Mouse (Mus musculus): ENCODE data around the gene Rpgrip1l. TPM values are rescaled to one million over a fixed set of nuclear protein-coding genes. Genes with fewer than 3 reads are reported as not detected.

The Rpgrip1l gene
- polyA plus RNA-seq, 1 experiment from 2014 or later: 8.7 TPM

DNA sequence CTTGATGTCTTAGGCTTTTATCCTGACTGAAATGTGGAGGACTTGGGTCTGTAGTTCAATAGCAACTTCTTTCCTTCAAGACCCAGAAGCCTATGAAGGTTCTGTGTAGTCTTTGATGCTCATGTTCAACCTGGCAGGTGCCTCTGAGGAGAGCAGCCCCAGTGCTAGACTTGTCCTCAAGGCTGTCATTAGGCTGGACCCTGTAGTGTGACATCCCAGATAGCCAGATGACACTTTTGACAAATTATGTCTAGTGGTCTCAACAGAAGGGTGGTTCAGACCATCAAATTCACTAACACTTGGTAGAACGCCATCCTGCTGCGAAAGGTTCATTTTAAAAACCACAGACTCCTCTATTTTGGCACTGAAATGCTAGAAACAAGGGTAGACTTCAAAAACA lies 100.1 kb downstream of the Rpgrip1l start:
- DNase-seq (ENCODE audit: low spot score): no peak

- no peak for DNase-seq (ENCODE audit: low spot score)
These were observed 103.4 kb downstream of the Rpgrip1l start for GRCm38 (mm10) chr8:91209658-91210057.

DNA sequence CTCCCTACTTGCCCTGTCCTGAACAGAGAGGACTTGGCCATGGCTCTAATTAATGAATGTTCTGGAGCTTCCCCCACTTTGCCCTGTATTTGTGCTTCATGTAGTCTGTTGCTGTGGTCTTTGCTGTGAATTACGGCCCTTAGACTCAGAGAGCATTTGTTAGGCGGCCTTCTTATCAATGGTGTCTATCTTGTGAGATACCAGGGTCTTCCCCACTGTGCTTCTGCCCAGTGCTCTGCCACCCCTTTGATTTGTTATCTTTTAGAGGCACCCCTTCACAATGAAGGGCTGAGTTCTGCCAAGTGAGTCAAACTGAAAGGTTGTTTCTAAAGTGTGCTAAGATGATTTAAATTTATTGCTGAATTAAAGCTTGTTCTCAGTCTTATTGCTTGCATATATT lies 105.4 kb downstream of the Rpgrip1l start:
- DNase-seq (ENCODE audit: low spot score): no peak

DNA sequence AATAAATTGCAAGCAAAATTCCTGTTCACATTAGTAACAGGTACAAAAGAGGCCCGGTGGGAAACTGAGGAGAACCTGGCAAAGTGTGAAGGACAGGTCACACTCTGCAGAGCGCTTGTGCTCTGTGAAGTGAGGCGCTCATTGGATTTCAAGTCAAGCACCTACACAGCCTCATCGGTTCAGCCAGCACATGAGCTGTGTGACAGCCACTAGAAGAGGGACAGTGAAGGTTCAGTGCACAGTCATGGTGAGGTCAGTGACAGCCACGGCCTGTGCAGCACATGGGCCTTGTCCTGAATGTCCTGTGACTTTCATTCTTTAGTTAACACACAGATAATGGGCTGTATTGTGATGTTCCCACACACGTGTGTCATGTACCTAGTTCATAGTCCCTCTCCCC lies 107.2 kb downstream of the Rpgrip1l start:
- no peak for DNase-seq (ENCODE audit: low spot score)

- DNase-seq (ENCODE audit: low spot score): no peak
These were observed 111.9 kb downstream of the Rpgrip1l start for GRCm38 (mm10) chr8:91201184-91201583.

DNA sequence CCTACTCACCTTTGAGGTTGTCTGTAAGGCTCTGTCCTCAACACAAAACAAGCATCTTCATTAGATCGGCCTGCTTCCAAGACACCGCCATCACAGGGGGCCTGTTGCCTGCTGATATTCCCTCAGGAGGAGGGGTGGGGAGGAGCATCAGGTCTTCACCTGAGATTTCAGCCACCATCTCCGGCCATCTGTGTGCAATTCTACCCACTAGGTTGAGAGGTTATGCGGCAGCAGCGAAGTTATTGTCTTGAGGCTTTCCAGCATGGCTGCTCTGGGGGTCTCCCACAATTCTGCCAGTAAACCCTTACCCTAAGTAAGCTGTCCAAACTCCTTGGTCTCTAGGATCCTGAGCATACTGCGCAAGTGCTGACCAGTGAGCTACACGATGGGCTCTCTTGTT lies 113.2 kb downstream of the Rpgrip1l start, which contains the start of gene Aktip:
TSS of gene Aktip (minus strand) at position 101 of the 400 bp plus-strand sequence.
- no peak for DNase-seq (ENCODE audit: low spot score)

DNA sequence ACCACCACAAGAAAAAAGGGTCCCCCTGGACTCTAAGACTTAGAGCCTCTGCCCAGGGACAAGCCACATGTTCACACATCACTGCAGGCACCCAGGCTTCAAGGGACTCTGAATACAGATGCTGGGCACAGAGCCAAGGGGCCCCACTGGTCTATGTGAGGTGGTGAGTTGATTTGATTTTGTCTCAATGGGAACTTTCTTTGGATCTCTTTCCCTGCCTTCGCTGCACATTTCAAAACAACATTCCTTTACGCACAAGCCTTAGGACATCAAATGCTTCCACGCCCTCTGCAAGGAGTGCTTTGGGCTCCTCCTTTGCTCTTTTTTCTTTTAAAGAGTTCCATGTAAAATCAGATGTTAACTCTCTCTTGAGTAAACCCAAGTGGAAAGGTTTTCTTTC lies 115.0 kb downstream of the Rpgrip1l start:
- no peak for DNase-seq (ENCODE audit: low spot score)

- DNase-seq (ENCODE audit: low spot score): peak; percentile 14
These were observed 115.8 kb downstream of the Rpgrip1l start for GRCm38 (mm10) chr8:91197233-91197632.

- DNase-seq (ENCODE audit: low spot score): peak; percentile 17
These were observed 116.4 kb downstream of the Rpgrip1l start for GRCm38 (mm10) chr8:91196661-91197060.

- no peak for DNase-seq (ENCODE audit: low spot score)
These were observed 119.0 kb downstream of the Rpgrip1l start for GRCm38 (mm10) chr8:91194081-91194480.

GRCm38 (mm10) chr8:91192941-91193340 lies 120.1 kb downstream of the Rpgrip1l start:
- no peak for DNase-seq (ENCODE audit: low spot score)

DNA sequence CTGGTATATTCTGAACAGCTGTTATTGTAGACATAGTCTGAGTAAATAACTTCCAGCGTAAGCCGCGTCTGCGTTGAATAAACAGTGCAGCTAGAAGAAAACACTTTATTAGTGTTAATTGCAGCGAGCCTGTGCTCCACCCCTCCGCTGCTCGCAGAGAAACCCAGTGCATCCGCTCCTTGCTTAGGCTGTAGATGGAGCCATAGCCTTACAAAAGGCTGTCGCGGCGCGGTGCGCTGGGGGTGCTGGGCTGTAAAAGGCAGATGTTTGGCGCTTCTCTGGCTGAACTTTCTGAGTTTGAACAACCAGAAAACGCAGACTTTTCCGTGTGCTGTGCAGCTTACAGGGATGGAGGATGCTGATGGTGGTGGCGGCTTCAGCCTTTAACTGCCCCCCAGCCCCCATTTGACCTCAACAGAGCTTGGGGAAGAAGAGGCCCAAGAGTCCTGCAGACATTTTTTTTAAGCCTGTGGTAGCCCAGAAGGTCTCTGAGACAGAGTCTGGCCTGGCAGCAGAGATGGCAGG lies 122.2 kb downstream of the Rpgrip1l start:
- peak; percentile 82 for DNase-seq (ENCODE audit: low spot score)

DNA sequence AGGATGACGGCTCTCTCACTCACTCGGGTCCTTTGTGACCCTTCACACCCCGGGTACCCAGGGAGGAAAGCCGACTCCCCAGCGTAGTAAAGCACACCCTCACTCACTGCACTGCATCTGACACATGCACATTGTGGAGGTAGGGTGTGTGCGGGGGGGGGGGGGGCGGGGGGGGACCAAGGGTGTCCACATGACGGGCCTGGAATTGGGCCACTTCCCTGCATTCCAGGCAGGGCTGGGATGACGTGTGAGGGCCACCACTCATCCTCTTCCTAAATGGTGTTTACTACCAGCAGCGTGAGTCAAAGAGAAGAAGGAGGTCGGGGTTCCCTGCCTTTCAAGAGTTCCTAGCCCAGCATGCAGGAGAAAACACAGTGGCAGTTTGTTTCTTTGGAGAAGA lies 124.9 kb downstream of the Rpgrip1l start:
- DNase-seq (ENCODE audit: low spot score): no peak

- DNase-seq (ENCODE audit: low spot score): peak; percentile 64
These were observed 126.7 kb downstream of the Rpgrip1l start for GRCm38 (mm10) chr8:91186372-91186771.

DNA sequence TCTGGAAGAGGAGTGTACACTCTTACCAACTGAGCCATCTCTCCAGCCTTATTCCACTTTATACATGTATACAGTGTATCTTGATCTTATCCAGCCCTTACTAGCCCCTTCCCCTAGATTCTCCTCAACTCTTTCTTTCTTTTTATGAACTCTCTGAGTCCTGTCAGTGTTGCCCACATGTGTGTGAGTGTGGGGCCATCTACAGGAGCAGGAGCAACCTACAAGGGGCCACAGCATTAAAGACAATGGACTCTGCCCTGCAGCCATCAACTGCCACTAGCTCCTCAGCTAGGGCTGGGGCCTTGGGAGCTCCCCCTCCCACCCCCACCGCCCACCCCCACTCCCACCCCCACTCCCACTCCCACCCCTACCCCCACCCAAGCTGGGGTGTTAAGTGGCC lies 135.4 kb downstream of the Rpgrip1l start:
- no peak for DNase-seq (ENCODE audit: low spot score)

- no peak for DNase-seq (ENCODE audit: low spot score)
These were observed 136.9 kb downstream of the Rpgrip1l start for GRCm38 (mm10) chr8:91176176-91176575.

DNA sequence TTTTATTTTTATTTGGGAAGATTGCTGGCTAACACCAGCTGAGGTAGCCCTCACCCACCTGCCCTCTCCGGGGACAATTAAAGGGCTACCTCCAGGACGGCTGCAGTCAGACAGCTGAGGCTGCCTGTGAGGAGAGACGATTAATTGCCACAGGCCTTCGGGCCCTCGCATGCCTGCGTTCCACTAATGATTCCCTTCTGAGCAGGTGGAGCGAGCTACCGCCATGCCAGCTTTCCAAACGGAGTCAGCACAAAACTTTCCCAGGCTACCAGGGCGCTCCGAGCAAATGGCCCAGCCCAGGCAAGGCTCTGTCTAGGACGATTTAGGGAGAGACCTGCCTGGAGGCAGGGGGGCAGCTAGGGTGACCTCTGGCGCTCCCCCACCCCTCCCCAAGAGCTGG lies 141.5 kb downstream of the Rpgrip1l start:
- no peak for DNase-seq (ENCODE audit: low spot score)

DNA sequence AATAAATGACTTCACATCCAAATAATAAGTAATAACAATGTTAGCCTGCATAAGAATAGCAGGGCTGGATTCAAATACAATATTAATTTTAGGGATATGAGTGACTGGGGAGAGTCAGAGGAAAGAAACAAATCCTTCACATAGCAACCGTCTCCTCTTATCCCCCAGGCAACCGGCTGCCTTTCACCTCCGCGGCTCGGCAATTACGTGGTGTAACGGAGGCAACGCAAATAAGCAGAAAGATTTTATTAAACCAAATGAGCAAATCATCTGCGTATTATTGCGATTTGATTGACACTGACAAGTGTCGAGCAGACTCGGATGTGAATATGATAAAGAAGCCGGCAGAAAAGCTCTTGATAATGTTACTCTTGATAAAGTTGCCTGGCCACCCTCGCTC lies 142.1 kb downstream of the Rpgrip1l start:
- no peak for DNase-seq (ENCODE audit: low spot score)

DNA sequence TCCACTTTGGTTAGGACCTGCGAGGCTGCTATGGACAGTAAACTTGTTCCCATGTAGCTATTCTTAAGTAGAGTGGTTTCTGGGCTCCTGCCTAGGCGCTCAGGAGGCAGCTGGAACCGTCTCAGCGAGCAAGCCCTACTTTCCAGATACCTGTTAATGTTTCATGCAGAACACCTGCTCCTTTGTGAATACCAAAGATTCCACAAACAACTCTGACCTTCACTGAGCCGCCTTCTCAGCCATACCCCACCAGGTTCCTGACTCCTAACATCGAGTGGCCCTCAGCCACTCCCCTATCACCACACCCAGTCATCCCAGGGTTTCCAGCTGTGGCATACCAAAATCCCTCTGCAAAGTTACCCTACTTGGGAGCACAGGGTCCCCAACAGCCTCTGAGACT lies 142.9 kb downstream of the Rpgrip1l start:
- no peak for DNase-seq (ENCODE audit: low spot score)

Other genes with a start within 250 kb of the Rpgrip1l start
- 26.4 and 28.6 TPM in 2 replicates for gene Rbl2, start 243.2 kb downstream of the Rpgrip1l start, polyA plus RNA-seq (2015; fragmentation: Nextera tagmentation; extraction: Ambion mirVana)
- gene Aktip, start 113.3 kb downstream of the Rpgrip1l start, polyA plus RNA-seq (2015; fragmentation: Nextera tagmentation; extraction: Ambion mirVana): 35.0 and 36.6 TPM in 2 replicates
- gene Fto, start 263 bp upstream of the Rpgrip1l start, polyA plus RNA-seq (2015; fragmentation: Nextera tagmentation; extraction: Ambion mirVana): 33.4 and 37.5 TPM in 2 replicates

All from thymus, postnatal 0 days (tissue).